Mouse (Mus musculus): ENCODE data around the gene Cbwd1. TPM values are rescaled to one million over a fixed set of nuclear protein-coding genes. Genes with fewer than 3 reads are reported as not detected.

Gene Cbwd1
- polyA plus RNA-seq (2014; fragmentation: Illumina TruSeq; extraction: RNeasy Lipid Tissue Mini Kit (QIAGEN cat#74804); ENCODE audit: low read depth, low replicate concordance) = 38.0 TPM

GRCm38 (mm10) chr19:24961172-24961962 is at the start of gene Cbwd1:
TSS of gene Cbwd1 (minus strand) at chr19:24961610.

GRCm38 (mm10) chr19:24999201-24999886 is 37.9 kb upstream of the Cbwd1 start, which contains the start of gene Dock8:
TSS of gene Dock8 (plus strand) at chr19:24999534.

GRCm38 (mm10) chr19:24900581-24901220 is 60.7 kb downstream of the Cbwd1 start, which contains the start of gene Foxd4:
TSS of gene Foxd4 (minus strand) at chr19:24901197.

GRCm38 (mm10) chr19:24875129-24875870 is 86.1 kb downstream of the Cbwd1 start, which contains the start of gene Gm10053:
TSS of gene Gm10053 (plus strand) at chr19:24875686.

Other genes with a start within 250 kb of the Cbwd1 start
- 10.5 TPM for gene Pgm5, start 99.8 kb downstream of the Cbwd1 start, polyA plus RNA-seq (2014; fragmentation: Illumina TruSeq; extraction: RNeasy Lipid Tissue Mini Kit (QIAGEN cat#74804); ENCODE audit: low read depth, low replicate concordance)
- 806 TPM for gene Gm10053, start 85.9 kb downstream of the Cbwd1 start, polyA plus RNA-seq (2014; fragmentation: Illumina TruSeq; extraction: RNeasy Lipid Tissue Mini Kit (QIAGEN cat#74804); ENCODE audit: low read depth, low replicate concordance)
- not detected for gene Foxd4, start 60.4 kb downstream of the Cbwd1 start, polyA plus RNA-seq (2014; fragmentation: Illumina TruSeq; extraction: RNeasy Lipid Tissue Mini Kit (QIAGEN cat#74804); ENCODE audit: low read depth, low replicate concordance)
- 13.5 TPM for gene Dock8, start 37.9 kb upstream of the Cbwd1 start, polyA plus RNA-seq (2014; fragmentation: Illumina TruSeq; extraction: RNeasy Lipid Tissue Mini Kit (QIAGEN cat#74804); ENCODE audit: low read depth, low replicate concordance)